18 mouse cellular contexts compared by ENCODE assay signal in genomic region chr8:110708429-110708828, GRCm38 (mm10). TPM values are rescaled to one million over a fixed set of nuclear protein-coding genes. Genes with fewer than 3 reads are reported as not detected.
DNase-seq lines count a peak whose midpoint lies in the region; ATAC-seq and TF ChIP-seq lines count a peak whose summit lies in the region.
"Had no signal": no experiment of that assay in that cellular context is flagged by ENCODE, and none has a peak within 500 bp of the region (broad histone marks: within the 10 kb centered on the region; RNA-seq: fewer than 3 reads in every experiment).

No protein-coding gene starts in this region.

- 67% methylated on average over 11 of the region's 11 CpGs for WGBS in lung, embryonic 15.5 days
- 43% methylated on average over 11 of the region's 11 CpGs for WGBS in hindbrain, postnatal 0 days

- H3K27me3 ChIP-seq in lung, embryonic 15.5 days: no peaks in the 10 kb centered on the region
- H3K27me3 ChIP-seq in hindbrain, postnatal 0 days (ENCODE audit: insufficient read depth, low read length): no peaks in the 10 kb centered on the region
- H3K27me3 ChIP-seq: embryonic facial prominence, embryonic 13.5 days; heart, embryonic 15.5 days; kidney, embryonic 15.5 days had no signal

- H3K4me3 ChIP-seq in lung, embryonic 15.5 days: no peak overlapping the region
- no peak overlapping the region for H3K4me3 ChIP-seq in hindbrain, postnatal 0 days (ENCODE audit: low read length)
- H3K4me3 ChIP-seq: embryonic facial prominence, embryonic 13.5 days; heart, embryonic 15.5 days; kidney, embryonic 15.5 days had no signal

- ATAC-seq in lung, embryonic 15.5 days (ENCODE audit: borderline replicate concordance, extremely low read depth, low FRiP score, low TSS enrichment): no peak
- no peak for ATAC-seq in hindbrain, postnatal 0 days
- ATAC-seq: activated CD4-positive, CD25-positive, alpha-beta regulatory T cell, adult 4 months; forebrain, embryonic 14.5 days; intestine, postnatal 0 days; midbrain, embryonic 16.5 days had no signal

- H3K27ac ChIP-seq in lung, embryonic 15.5 days: peak overlapping the region; percentile 18; the same call in 1 of the 2 replicates
- H3K27ac ChIP-seq in hindbrain, postnatal 0 days: no peak overlapping the region
- H3K27ac ChIP-seq: embryonic facial prominence, embryonic 13.5 days; heart, embryonic 15.5 days; kidney, embryonic 15.5 days; liver, embryonic 14.5 days had no signal

- DNase-seq in adrenal gland, postnatal 10 days: peak; percentile 53
- DNase-seq in adrenal gland, postnatal 4 days (ENCODE audit: low spot score in 2 of 2): no peak
- DNase-seq in lung, postnatal 14 days: no peak
- DNase-seq in adrenal gland, postnatal 36 days: peak; percentile 43 to 61
- DNase-seq in hindbrain, postnatal 0 days (ENCODE audit: low spot score): peak; percentile 59
- DNase-seq in thymus, postnatal 25 days: no peak
- DNase-seq: gastrocnemius, postnatal 14 days; thymus, postnatal 14 days had no signal

- no peak for TF ChIP-seq CTCF in hindbrain, postnatal 0 days (IDR thresholded peaks at IDR 0.05; ENCODE audit: low read depth)

- H3K4me1 ChIP-seq in lung, embryonic 15.5 days: peaks cover 88% of the 10 kb centered on the region
- peaks cover 27% of the 10 kb centered on the region for H3K4me1 ChIP-seq in hindbrain, postnatal 0 days (ENCODE audit: insufficient read depth, low read length)

- H3K4me2 ChIP-seq in lung, embryonic 15.5 days: no peak overlapping the region
- H3K4me2 ChIP-seq in hindbrain, postnatal 0 days (ENCODE audit: low read depth, low read length): no peak overlapping the region
- H3K4me2 ChIP-seq: embryonic facial prominence, embryonic 13.5 days; heart, embryonic 15.5 days; kidney, embryonic 15.5 days had no signal

- H3K36me3 ChIP-seq in lung, embryonic 15.5 days: no peaks in the 10 kb centered on the region
- peaks cover 15% of the 10 kb centered on the region for H3K36me3 ChIP-seq in hindbrain, postnatal 0 days (ENCODE audit: insufficient read depth, low read length)
- H3K36me3 ChIP-seq: heart, embryonic 15.5 days had no signal

- H3K9ac ChIP-seq in lung, embryonic 15.5 days: no peak overlapping the region
- H3K9ac ChIP-seq in hindbrain, postnatal 0 days (replicated peaks; ENCODE audit: low read length): no peak overlapping the region
- H3K9ac ChIP-seq: embryonic facial prominence, embryonic 13.5 days; heart, embryonic 15.5 days; kidney, embryonic 15.5 days; liver, embryonic 14.5 days had no signal

- H3K9me3 ChIP-seq in lung, embryonic 15.5 days: no peaks in the 10 kb centered on the region
- no peaks in the 10 kb centered on the region for H3K9me3 ChIP-seq in hindbrain, postnatal 0 days (ENCODE audit: low read length)
- H3K9me3 ChIP-seq: embryonic facial prominence, embryonic 13.5 days; G1E; heart, embryonic 15.5 days; kidney, embryonic 15.5 days had no signal

RNA-seq across cellular contexts. Expression of gene Mtss1l, which starts 12.8 kb away (rescaled TPM):
- 10 to 100 TPM; 28.3 to 38.3 TPM for total RNA-seq in adrenal gland, postnatal 10 days (2021)
- total RNA-seq in adrenal gland, postnatal 4 days (2021): 10 to 100 TPM; 51.6 to 53.3 TPM
- 23.0 and 27.9 TPM in 2 replicates for polyA plus RNA-seq in lung, embryonic 15.5 days (2015; fragmentation: Nextera tagmentation; extraction: Ambion mirVana)
- 10 to 100 TPM; 20.8 to 23.1 TPM for total RNA-seq in adrenal gland, postnatal 36 days (2021)
- total RNA-seq in hindbrain, postnatal 0 days (2014; rRNA removed): 76.2 and 81.0 TPM in 2 replicates
- 32.9 TPM in 2 replicates for polyA plus RNA-seq in hindbrain, postnatal 0 days (2015; fragmentation: Nextera tagmentation; extraction: Ambion mirVana)

Comparison
In these comparisons a context has a peak if more than half of its experiments do, and no peak if none do; other contexts are left out.
1. DNase-seq: peak in adrenal gland, postnatal 10 days (single experiment), adrenal gland, postnatal 36 days (2 of 2) and hindbrain, postnatal 0 days (single experiment); none in adrenal gland, postnatal 4 days (0 of 2), lung, postnatal 14 days (single experiment) and thymus, postnatal 25 days (single experiment).